Mouse (Mus musculus) hindbrain, embryonic 16.5 days (tissue): ENCODE data around the gene Gm21969. TPM values are rescaled to one million over a fixed set of nuclear protein-coding genes. Genes with fewer than 3 reads are reported as not detected.

Source experiments
- ATAC-seq: fragments of 200-750 bp; cut with Nextera tagmentation; 2 replicates; pipeline ENCODE4 v1.8.0; 2017; ENCODE audit warnings: moderate TSS enrichment, moderate library complexity
- H3K27ac ChIP-seq: fragments of 300-500 bp; sonication (generic); 2 replicates; pipeline ENCODE4 v1.5.1; 2014; ENCODE audit warnings: low read depth, mild to moderate bottlenecking, control low read depth, low read length, moderate library complexity
- H3K27me3 ChIP-seq: fragments of 300-500 bp; sonication (generic); replicated peaks from 2 replicates; pipeline ENCODE4 v1.6.1; 2014; ENCODE audit warnings: low read length; ENCODE audit not compliant: control insufficient read depth, insufficient read depth
- H3K36me3 ChIP-seq: fragments of 300-500 bp; sonication (generic); 2 replicates; pipeline ENCODE4 v1.6.1; 2014; ENCODE audit warnings: mild to moderate bottlenecking, low read length, moderate library complexity, mixed read lengths; ENCODE audit not compliant: control insufficient read depth, insufficient read depth
- H3K4me1 ChIP-seq: fragments of 300-500 bp; sonication (generic); 2 replicates; pipeline ENCODE4 v1.6.1; 2014; ENCODE audit warnings: low read depth, low read length; ENCODE audit not compliant: control insufficient read depth, insufficient read depth
- H3K4me2 ChIP-seq: fragments of 300-500 bp; sonication (generic); 2 replicates; pipeline ENCODE4 v1.6.1; 2014; ENCODE audit warnings: mild to moderate bottlenecking, low read length, control low read depth, moderate library complexity
- H3K4me3 ChIP-seq: fragments of 300-500 bp; sonication (generic); 2 replicates; pipeline ENCODE4 v1.5.1; 2014; ENCODE audit warnings: mild to moderate bottlenecking, low read length, control low read depth, moderate library complexity
- H3K9ac ChIP-seq: fragments of 300-500 bp; sonication (generic); 2 replicates; pipeline ENCODE4 v1.6.1; 2014; ENCODE audit warnings: low read depth, mild to moderate bottlenecking, control low read depth, low read length, moderate library complexity
- H3K9me3 ChIP-seq: fragments of 300-500 bp; sonication (generic); 2 replicates; pipeline ENCODE4 v1.6.1; 2014; ENCODE audit warnings: mild to moderate bottlenecking, low read length, moderate library complexity; ENCODE audit not compliant: control insufficient read depth
- WGBS: fragments of 180-500 bp; shearing (Covaris S2); extraction: QIAGEN DNeasy Blood & Tissue Kit; methylation state at CpG from one replicate; pipeline ENCODE4 v1.1.7; 2014; 5-methylcytosine and 5-hydroxymethylcytosine counted together
- polyA plus RNA-seq: library from polyadenylated mRNA; unstranded; fragments of >200 nt; fragmentation: Nextera tagmentation; extraction: Ambion mirVana; gene quantifications from 2 replicates; pipeline ENCODE4 v1.2.1, GENCODE M21; 2015

Gm21969 gene
- polyA plus RNA-seq, 1 experiment from 2014 or later, result not detected

- WGBS, result 71% methylated on average over 6 of the region's 6 CpGs
- H3K9ac ChIP-seq, result no peak overlapping the region
- no peaks in the 10 kb centered on the region for H3K9me3 ChIP-seq
- no peak for ATAC-seq
- no peak overlapping the region for H3K4me3 ChIP-seq
- no peaks in the 10 kb centered on the region for H3K27me3 ChIP-seq
- no peak overlapping the region for H3K27ac ChIP-seq
- H3K36me3 ChIP-seq, result no peaks in the 10 kb centered on the region
- peaks cover 35% of the 10 kb centered on the region for H3K4me1 ChIP-seq
- H3K4me2 ChIP-seq, result no peak overlapping the region
Measured at GRCm38 (mm10) chr4:139593383-139593782, 9.6 kb upstream of the Gm21969 start.

DNA sequence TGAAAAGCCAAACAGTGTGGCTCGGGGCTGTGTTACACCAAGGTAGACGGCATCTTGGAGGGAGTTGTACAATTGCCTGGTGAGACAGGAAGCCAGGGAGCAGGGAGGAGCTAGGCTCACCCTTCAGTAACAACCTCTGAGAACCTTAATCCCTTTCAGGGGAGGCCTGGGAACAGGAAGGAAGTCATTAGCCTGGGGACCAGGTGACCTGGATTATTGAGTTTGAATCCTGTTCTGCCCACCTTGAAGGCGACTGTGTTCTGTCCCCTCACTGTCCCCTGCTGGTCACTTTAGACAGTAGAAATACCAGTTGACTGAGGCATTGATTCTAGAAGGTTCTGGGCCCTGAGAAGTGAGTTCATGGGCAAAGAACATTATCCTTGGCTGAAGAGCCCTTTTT lies 8.9 kb upstream of the Gm21969 start:
- peaks cover 42% of the 10 kb centered on the region for H3K4me1 ChIP-seq
- H3K36me3 ChIP-seq, result no peaks in the 10 kb centered on the region
- H3K4me2 ChIP-seq, result no peak overlapping the region
- no peak for ATAC-seq
- H3K9ac ChIP-seq, result no peak overlapping the region
- 54% methylated on average over 3 of the region's 3 CpGs for WGBS
- no peak overlapping the region for H3K27ac ChIP-seq
- no peaks in the 10 kb centered on the region for H3K9me3 ChIP-seq
- H3K4me3 ChIP-seq, result no peak overlapping the region
- no peaks in the 10 kb centered on the region for H3K27me3 ChIP-seq

- 0 out of 2 replicates have a peak, but pooled peaks have one; percentile 25 for ATAC-seq
- 0 out of 2 replicates have a peak overlapping the region, but pooled peaks have one; percentile 13 for H3K27ac ChIP-seq
- 0 out of 2 replicates have a peak overlapping the region, but pooled peaks have one; percentile 17 for H3K9ac ChIP-seq
- no peaks in the 10 kb centered on the region for H3K36me3 ChIP-seq
- H3K27me3 ChIP-seq, result no peaks in the 10 kb centered on the region
- H3K9me3 ChIP-seq, result no peaks in the 10 kb centered on the region
- H3K4me2 ChIP-seq, result no peak overlapping the region; the same call in 1 of the 2 replicates
- no peak overlapping the region for H3K4me3 ChIP-seq
- H3K4me1 ChIP-seq, result peaks cover 48% of the 10 kb centered on the region
- WGBS, result 22% methylated on average over 9 of the region's 9 CpGs
Measured at GRCm38 (mm10) chr4:139596715-139597114, 6.3 kb upstream of the Gm21969 start.

GRCm38 (mm10) chr4:139597286-139598284 lies 5.4 kb upstream of the Gm21969 start:
- WGBS, result 66% methylated on average over 20 of the region's 20 CpGs

GRCm38 (mm10) chr4:139598356-139598755 lies 4.6 kb upstream of the Gm21969 start:
- Histone ChIP-seq H3K4me2 (peak overlapping the region; percentile 46), H3K27ac (peak overlapping the region; percentile 53), H3K9me3 (no peaks in the 10 kb centered on the region), H3K36me3 (no peaks in the 10 kb centered on the region), H3K4me3 (no peak overlapping the region), H3K9ac (peak overlapping the region; percentile 38; the same call in 1 of the 2 replicates), H3K4me1 (peaks cover 52% of the 10 kb centered on the region), H3K27me3 (no peaks in the 10 kb centered on the region)
- whole genome bisulfite sequencing, result 30% methylated on average over 13 of the region's 13 CpGs
- ATAC-seq, result no peak

More at GRCm38 (mm10) chr4:139597286-139598284, 5.4 kb upstream of the Gm21969 start:
- no peak overlapping the region for H3K4me3 ChIP-seq
- ATAC-seq, result no peak
- H3K27me3 ChIP-seq, result no peaks in the 10 kb centered on the region
- H3K36me3 ChIP-seq, result no peaks in the 10 kb centered on the region
- H3K9me3 ChIP-seq, result no peaks in the 10 kb centered on the region
- H3K4me1 ChIP-seq, result peaks cover 52% of the 10 kb centered on the region
- H3K9ac ChIP-seq, result peak overlapping the region; percentile 35
- H3K27ac ChIP-seq, result peak overlapping the region; percentile 53
- no peak overlapping the region for H3K4me2 ChIP-seq

DNA sequence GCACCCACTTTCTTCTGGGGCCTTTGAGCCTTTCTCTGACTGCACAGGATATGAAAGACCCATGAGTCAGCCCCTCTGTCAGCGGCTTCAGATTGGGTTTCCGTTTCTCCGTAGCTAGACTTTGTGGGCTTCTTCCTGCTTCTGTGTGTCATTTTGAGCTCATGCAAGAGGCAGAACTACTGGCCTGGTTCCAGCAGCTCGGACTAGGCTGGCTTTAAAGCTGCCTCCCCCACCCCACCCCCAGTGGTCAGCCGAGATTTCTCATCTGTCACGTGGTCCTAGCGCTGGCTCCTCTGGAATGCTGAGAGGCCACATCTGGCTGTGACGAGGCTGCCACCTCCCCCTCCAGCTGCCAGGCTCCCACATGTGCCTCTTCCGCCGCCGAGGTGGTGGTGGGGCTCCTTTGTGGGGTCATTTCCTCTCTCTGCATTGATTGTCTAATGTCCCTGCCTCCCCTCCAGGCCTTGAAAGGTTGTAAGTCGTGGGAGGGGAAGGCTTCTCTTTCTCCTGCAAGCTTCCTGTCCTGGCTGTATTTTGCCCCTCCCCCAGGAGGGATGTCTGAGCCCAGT lies 4.0 kb upstream of the Gm21969 start:
- Histone ChIP-seq H3K4me1 (peaks cover 52% of the 10 kb centered on the region), H3K27me3 (no peaks in the 10 kb centered on the region), H3K4me3 (peak overlapping the region; percentile 4), H3K9me3 (no peaks in the 10 kb centered on the region), H3K27ac (peak overlapping the region; percentile 53), H3K9ac (peak overlapping the region; percentile 19), H3K4me2 (peak overlapping the region; percentile 46), H3K36me3 (no peaks in the 10 kb centered on the region)
- WGBS, result 1% methylated on average over 12 of the region's 12 CpGs
- peak; percentile 31 for ATAC-seq

DNA sequence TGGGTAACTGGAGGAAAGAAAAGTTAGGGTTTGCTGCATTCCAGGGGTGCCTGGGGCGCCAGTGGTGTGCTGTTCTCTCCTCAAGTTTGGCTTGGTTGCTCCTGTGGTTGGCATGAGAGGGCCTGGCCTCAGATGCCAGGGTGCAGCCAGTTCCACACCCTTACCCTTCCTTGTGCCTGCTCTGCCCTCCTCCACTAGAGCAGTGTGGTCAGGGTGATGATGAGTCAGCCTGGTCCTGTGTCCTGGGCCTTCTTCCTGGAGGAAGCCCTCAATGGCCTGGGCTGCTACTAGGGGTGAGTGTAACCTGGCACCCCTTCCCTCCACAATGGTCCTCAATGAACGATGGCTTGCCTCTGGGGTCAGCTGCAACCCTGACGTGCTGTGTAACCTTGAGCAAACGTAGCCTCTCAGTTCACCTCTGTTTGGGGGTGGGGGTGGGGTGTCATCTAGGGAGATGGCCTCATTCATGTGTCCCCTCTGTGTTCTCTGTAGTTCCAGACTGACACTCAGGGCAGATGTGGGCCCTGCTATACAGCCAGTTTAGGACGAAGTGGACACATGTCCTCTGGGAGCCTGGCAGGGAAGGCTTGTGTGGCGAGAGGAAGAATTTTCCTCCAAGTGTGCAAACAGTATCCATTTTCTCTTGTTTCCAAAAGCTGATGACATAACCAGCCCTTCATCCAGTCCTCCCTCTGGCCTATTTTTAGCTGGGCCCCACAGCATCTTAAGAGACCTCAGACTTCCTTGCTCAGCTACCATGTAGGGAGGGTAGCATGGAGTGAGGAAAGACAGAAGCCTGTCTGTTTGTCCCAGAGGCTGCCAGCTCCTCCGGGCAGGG lies 1.2 kb upstream of the Gm21969 start:
- H3K9ac ChIP-seq, result no peak overlapping the region
- H3K4me2 ChIP-seq, result no peak overlapping the region
- peaks cover 35% of the 10 kb centered on the region for H3K4me1 ChIP-seq
- no peak for ATAC-seq
- no peaks in the 10 kb centered on the region for H3K9me3 ChIP-seq
- WGBS, result 69% methylated on average over 7 of the region's 7 CpGs
- no peak overlapping the region for H3K4me3 ChIP-seq
- H3K27ac ChIP-seq, result no peak overlapping the region
- no peaks in the 10 kb centered on the region for H3K27me3 ChIP-seq
- peaks cover 4% of the 10 kb centered on the region for H3K36me3 ChIP-seq

DNA sequence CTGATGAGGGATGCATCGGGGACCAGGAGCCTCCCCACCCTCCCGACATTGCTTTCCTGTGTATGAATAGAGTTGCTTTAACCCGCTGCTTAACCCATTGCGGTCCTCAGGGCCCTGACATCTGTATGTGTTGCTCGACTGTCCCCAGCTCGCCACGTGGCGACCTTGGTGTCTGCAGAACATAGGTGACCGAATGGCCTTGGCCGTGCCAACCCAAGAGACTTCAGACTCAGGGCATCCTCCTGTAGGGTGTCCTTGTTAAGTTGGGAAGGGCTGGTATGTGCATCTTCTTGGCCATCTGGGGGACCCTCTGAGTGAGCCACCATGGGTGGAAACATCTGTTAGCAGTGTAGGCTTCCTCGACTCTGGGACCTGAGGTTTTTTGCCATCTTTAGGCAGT lies 2.2 kb downstream of the Gm21969 start:
- no peak overlapping the region for H3K9ac ChIP-seq
- no peak for ATAC-seq
- H3K4me2 ChIP-seq, result no peak overlapping the region
- peaks cover 4% of the 10 kb centered on the region; the same call in 1 of the 2 replicates for H3K4me1 ChIP-seq
- H3K4me3 ChIP-seq, result no peak overlapping the region
- H3K9me3 ChIP-seq, result no peaks in the 10 kb centered on the region
- H3K27me3 ChIP-seq, result no peaks in the 10 kb centered on the region
- WGBS, result 90% methylated on average over 11 of the region's 11 CpGs
- H3K36me3 ChIP-seq, result peaks cover 4% of the 10 kb centered on the region
- no peak overlapping the region for H3K27ac ChIP-seq
